Mouse (Mus musculus) CD4-positive helper T cell, adult 2 months (primary cell): ENCODE results near the gene Rnf103.
"Not testable (repeated sequence)": the region's sequence is repeated elsewhere in the genome, so short reads cannot be mapped to it uniquely, and the experiment has no call there.

Source experiments
- DNase-seq: peaks from one replicate; pipeline ENCODE4 v3.0.0-alpha.2; 2012; ENCODE audit warnings: low read depth, missing footprints, low spot score

The Rnf103 gene

GRCm38 (mm10) chr6:71493675-71494340, at the start of gene Rnf103:
Gene Rnf103, plus strand, starts transcription at chr6:71493894.
- DNase-seq, result peak; percentile 91

- no peak for DNase-seq
Observed at GRCm38 (mm10) chr6:71444756-71445155, 48.9 kb upstream of the Rnf103 start.

GRCm38 (mm10) chr6:71445560-71445959, 48.1 kb upstream of the Rnf103 start:
- DNase-seq, result no peak

GRCm38 (mm10) chr6:71452792-71453191, 40.9 kb upstream of the Rnf103 start:
- no peak for DNase-seq

- DNase-seq, result not testable (repeated sequence)
Observed at GRCm38 (mm10) chr6:71453983-71454739, 39.5 kb upstream of the Rnf103 start.

- no peak for DNase-seq
Observed at GRCm38 (mm10) chr6:71457956-71458608, 35.6 kb upstream of the Rnf103 start.

GRCm38 (mm10) chr6:71465146-71465545, 28.5 kb upstream of the Rnf103 start:
- DNase-seq, result no peak

GRCm38 (mm10) chr6:71467766-71468165, 25.9 kb upstream of the Rnf103 start:
- no peak for DNase-seq

- DNase-seq, result no peak
Observed at GRCm38 (mm10) chr6:71469291-71469690, 24.4 kb upstream of the Rnf103 start.

GRCm38 (mm10) chr6:71471830-71472520, 21.7 kb upstream of the Rnf103 start:
- no peak for DNase-seq

- DNase-seq, result no peak
Observed at GRCm38 (mm10) chr6:71472786-71473185, 20.9 kb upstream of the Rnf103 start.

GRCm38 (mm10) chr6:71475604-71476003, 18.1 kb upstream of the Rnf103 start:
- no peak for DNase-seq

GRCm38 (mm10) chr6:71476783-71477182, 16.9 kb upstream of the Rnf103 start:
- DNase-seq, result no peak

- not testable (repeated sequence) for DNase-seq
Observed at GRCm38 (mm10) chr6:71478816-71479568, 14.7 kb upstream of the Rnf103 start.

- DNase-seq, result not testable (repeated sequence)
Observed at GRCm38 (mm10) chr6:71479588-71479987, 14.1 kb upstream of the Rnf103 start.

- DNase-seq, result no peak
Observed at GRCm38 (mm10) chr6:71480136-71480535, 13.6 kb upstream of the Rnf103 start.

GRCm38 (mm10) chr6:71481136-71481535, 12.6 kb upstream of the Rnf103 start:
- no peak for DNase-seq

- DNase-seq, result no peak
Observed at GRCm38 (mm10) chr6:71485246-71485645, 8.4 kb upstream of the Rnf103 start.

- DNase-seq, result no peak
Observed at GRCm38 (mm10) chr6:71486226-71486625, 7.5 kb upstream of the Rnf103 start.

GRCm38 (mm10) chr6:71486867-71487266, 6.8 kb upstream of the Rnf103 start:
- no peak for DNase-seq

- DNase-seq, result no peak
Observed at GRCm38 (mm10) chr6:71487966-71488365, 5.7 kb upstream of the Rnf103 start.
